Mouse (Mus musculus): Measurements from ENCODE around the gene Zfand5. TPM values are rescaled to one million over a fixed set of nuclear protein-coding genes. Genes with fewer than 3 reads are reported as not detected.
A peak's percentile ranks its signal among the peaks of the same experiment; 100 is the strongest.
"Not testable (repeated sequence)": the region's sequence is repeated elsewhere in the genome, so short reads cannot be mapped to it uniquely, and the experiment has no call there.

The Zfand5 gene
- polyA plus RNA-seq (2016; fragmentation: Nextera tagmentation; extraction: Ambion mirVana): 136 TPM in 2 replicates

GRCm38 (mm10) chr19:21271741-21272654, at the start of gene Zfand5:
Gene Zfand5, plus strand, starts transcription at chr19:21272278.
- ATAC-seq (ENCODE audit: insufficient number of reproducible peaks, insufficient read depth, low FRiP score, low TSS enrichment): peak; percentile 97
- Histone ChIP-seq H3K9me3 (no peaks in the 10 kb centered on the region), H3K9ac (peak within 1 kb of the TSS; percentile 100), H3K4me1 (peaks cover 8% of the 10 kb centered on the region), H3K4me3 (peak within 1 kb of the TSS; percentile 94), H3K36me3 (peaks cover 8% of the 10 kb centered on the region), H3K4me2 (replicated peaks) (peak within 1 kb of the TSS; percentile 78), H3K27ac (peak within 1 kb of the TSS; percentile 100), H3K27me3 (no peaks in the 10 kb centered on the region)
- WGBS: under 1% methylated on average over 109 of the region's 118 CpGs

GRCm38 (mm10) chr19:21227131-21227530, 44.9 kb upstream of the Zfand5 start:
- H3K4me1 ChIP-seq: no peaks in the 10 kb centered on the region
- no peak overlapping the region for H3K27ac ChIP-seq
- no peaks in the 10 kb centered on the region for H3K9me3 ChIP-seq
- H3K9ac ChIP-seq: no peak overlapping the region
- WGBS: 63% methylated on average over 4 of the region's 4 CpGs
- H3K4me3 ChIP-seq: no peak overlapping the region
- H3K27me3 ChIP-seq: no peaks in the 10 kb centered on the region
- no peak overlapping the region for H3K4me2 ChIP-seq (replicated peaks)
- no peak for ATAC-seq (ENCODE audit: insufficient number of reproducible peaks, insufficient read depth, low FRiP score, low TSS enrichment)
- no peaks in the 10 kb centered on the region for H3K36me3 ChIP-seq

- no peaks in the 10 kb centered on the region for H3K4me1 ChIP-seq
- WGBS: 32% methylated on average over 2 of the region's 2 CpGs
- no peak overlapping the region for H3K4me2 ChIP-seq (replicated peaks)
These were observed 44.3 kb upstream of the Zfand5 start for GRCm38 (mm10) chr19:21227754-21228153.

GRCm38 (mm10) chr19:21248730-21249129, 23.3 kb upstream of the Zfand5 start:
- H3K4me1 ChIP-seq; H3K4me2 ChIP-seq (replicated peaks); H3K4me3 ChIP-seq; H3K27me3 ChIP-seq; H3K36me3 ChIP-seq; H3K9ac ChIP-seq; H3K27ac ChIP-seq; ATAC-seq (ENCODE audit: insufficient number of reproducible peaks, insufficient read depth, low FRiP score, low TSS enrichment); H3K9me3 ChIP-seq: not testable (repeated sequence)
- 94% methylated on average over 2 of the region's 2 CpGs for WGBS

More at GRCm38 (mm10) chr19:21227754-21228153, 44.3 kb upstream of the Zfand5 start:
- H3K9me3 ChIP-seq: no peaks in the 10 kb centered on the region
- ATAC-seq (ENCODE audit: insufficient number of reproducible peaks, insufficient read depth, low FRiP score, low TSS enrichment): no peak
- no peaks in the 10 kb centered on the region for H3K36me3 ChIP-seq
- H3K9ac ChIP-seq: no peak overlapping the region
- no peaks in the 10 kb centered on the region for H3K27me3 ChIP-seq
- no peak overlapping the region for H3K27ac ChIP-seq
- no peak overlapping the region for H3K4me3 ChIP-seq

GRCm38 (mm10) chr19:21253846-21254245, 18.2 kb upstream of the Zfand5 start:
- Histone ChIP-seq H3K36me3 (no peaks in the 10 kb centered on the region), H3K4me3 (no peak overlapping the region), H3K4me1 (no peaks in the 10 kb centered on the region), H3K27ac (no peak overlapping the region), H3K9ac (no peak overlapping the region), H3K27me3 (no peaks in the 10 kb centered on the region), H3K9me3 (no peaks in the 10 kb centered on the region), H3K4me2 (replicated peaks) (no peak overlapping the region)
- no peak for ATAC-seq (ENCODE audit: insufficient number of reproducible peaks, insufficient read depth, low FRiP score, low TSS enrichment)
- WGBS: 66% methylated on average over 2 of the region's 2 CpGs

- Histone ChIP-seq H3K4me3 (no peak overlapping the region), H3K9me3 (no peaks in the 10 kb centered on the region), H3K36me3 (no peaks in the 10 kb centered on the region), H3K27ac (no peak overlapping the region), H3K27me3 (no peaks in the 10 kb centered on the region), H3K9ac (no peak overlapping the region), H3K4me1 (no peaks in the 10 kb centered on the region), H3K4me2 (replicated peaks) (no peak overlapping the region)
- ATAC-seq (ENCODE audit: insufficient number of reproducible peaks, insufficient read depth, low FRiP score, low TSS enrichment): no peak
- 84% methylated on average over 3 of the region's 3 CpGs for WGBS
These were observed 16.2 kb upstream of the Zfand5 start for GRCm38 (mm10) chr19:21255920-21256319.

- Histone ChIP-seq H3K36me3 (no peaks in the 10 kb centered on the region), H3K27me3 (no peaks in the 10 kb centered on the region), H3K4me2 (replicated peaks) (no peak overlapping the region), H3K27ac (no peak overlapping the region), H3K9me3 (no peaks in the 10 kb centered on the region), H3K4me3 (no peak overlapping the region), H3K4me1 (no peaks in the 10 kb centered on the region), H3K9ac (no peak overlapping the region)
- ATAC-seq (ENCODE audit: insufficient number of reproducible peaks, insufficient read depth, low FRiP score, low TSS enrichment): no peak
- WGBS: 80% methylated on average over 2 of the region's 2 CpGs
These were observed 12.6 kb upstream of the Zfand5 start for GRCm38 (mm10) chr19:21259453-21259852.

GRCm38 (mm10) chr19:21260280-21260679, 11.8 kb upstream of the Zfand5 start:
- H3K27ac ChIP-seq: no peak overlapping the region
- no peaks in the 10 kb centered on the region for H3K36me3 ChIP-seq
- no peak overlapping the region for H3K4me2 ChIP-seq (replicated peaks)
- no peaks in the 10 kb centered on the region for H3K9me3 ChIP-seq
- no peaks in the 10 kb centered on the region for H3K4me1 ChIP-seq
- H3K27me3 ChIP-seq: no peaks in the 10 kb centered on the region
- no peak for ATAC-seq (ENCODE audit: insufficient number of reproducible peaks, insufficient read depth, low FRiP score, low TSS enrichment)
- H3K4me3 ChIP-seq: no peak overlapping the region
- no peak overlapping the region for H3K9ac ChIP-seq

- H3K36me3 ChIP-seq: no peaks in the 10 kb centered on the region
- H3K27ac ChIP-seq: peak overlapping the region; percentile 100
- whole genome bisulfite sequencing: 34% methylated on average over 8 of the region's 8 CpGs
- peak overlapping the region; percentile 94 for H3K4me3 ChIP-seq
- H3K9ac ChIP-seq: peak overlapping the region; percentile 100
- H3K9me3 ChIP-seq: no peaks in the 10 kb centered on the region
- H3K4me2 ChIP-seq (replicated peaks): peak overlapping the region; percentile 78
- ATAC-seq (ENCODE audit: insufficient number of reproducible peaks, insufficient read depth, low FRiP score, low TSS enrichment): no peak
- peaks cover 8% of the 10 kb centered on the region for H3K4me1 ChIP-seq
- no peaks in the 10 kb centered on the region for H3K27me3 ChIP-seq
These were observed 892 bp upstream of the Zfand5 start for GRCm38 (mm10) chr19:21271186-21271585.

- Histone ChIP-seq H3K9ac (peak overlapping the region; percentile 100), H3K4me3 (peak overlapping the region; percentile 94), H3K27me3 (no peaks in the 10 kb centered on the region), H3K4me1 (peaks cover 8% of the 10 kb centered on the region), H3K36me3 (peaks cover 13% of the 10 kb centered on the region), H3K4me2 (replicated peaks) (peak overlapping the region; percentile 78), H3K27ac (peak overlapping the region; percentile 100), H3K9me3 (no peaks in the 10 kb centered on the region)
- ATAC-seq (ENCODE audit: insufficient number of reproducible peaks, insufficient read depth, low FRiP score, low TSS enrichment): peak; percentile 67
- under 1% methylated on average over 64 of the region's 66 CpGs for WGBS
These were observed 692 bp downstream of the Zfand5 start for GRCm38 (mm10) chr19:21272655-21273284.

GRCm38 (mm10) chr19:21273440-21273839, 1.4 kb downstream of the Zfand5 start:
- H3K36me3 ChIP-seq: peaks cover 16% of the 10 kb centered on the region
- H3K27me3 ChIP-seq: no peaks in the 10 kb centered on the region
- under 1% methylated on average over 4 of the region's 4 CpGs for WGBS
- H3K9me3 ChIP-seq: no peaks in the 10 kb centered on the region
- no peak overlapping the region for H3K27ac ChIP-seq
- peaks cover 8% of the 10 kb centered on the region for H3K4me1 ChIP-seq
- H3K9ac ChIP-seq: peak overlapping the region; percentile 54
- no peak for ATAC-seq (ENCODE audit: insufficient number of reproducible peaks, insufficient read depth, low FRiP score, low TSS enrichment)
- peak overlapping the region; percentile 94 for H3K4me3 ChIP-seq
- peak overlapping the region; percentile 78 for H3K4me2 ChIP-seq (replicated peaks)

- Histone ChIP-seq H3K9ac (peak overlapping the region; percentile 54), H3K27ac (no peak overlapping the region), H3K4me3 (peak overlapping the region; percentile 94), H3K36me3 (peaks cover 18% of the 10 kb centered on the region), H3K27me3 (no peaks in the 10 kb centered on the region), H3K9me3 (no peaks in the 10 kb centered on the region), H3K4me1 (peaks cover 8% of the 10 kb centered on the region), H3K4me2 (replicated peaks) (peak overlapping the region; percentile 78)
- ATAC-seq (ENCODE audit: insufficient number of reproducible peaks, insufficient read depth, low FRiP score, low TSS enrichment): no peak
- 0% methylated on average over 2 of the region's 2 CpGs for WGBS
These were observed 2.1 kb downstream of the Zfand5 start for GRCm38 (mm10) chr19:21274181-21274591.

All from embryonic facial prominence, embryonic 12.5 days (tissue).